Mouse (Mus musculus): ENCODE measurements around the gene Junb. TPM values are rescaled to one million over a fixed set of nuclear protein-coding genes. Genes with fewer than 3 reads are reported as not detected.

The Junb gene
- total RNA-seq (2012; rRNA removed) = 49.6 and 72.7 TPM in 2 replicates
- 10 to 100 TPM in 1 of 2 experiments, not detected in 1; 41.6 TPM for polyA plus RNA-seq (2012; ENCODE audit: insufficient read depth in 1 of 2, insufficient read length in 2 of 2, low read depth in 1 of 2, low replicate concordance in 2 of 2, missing spikeins in 1 of 2)

DNA sequence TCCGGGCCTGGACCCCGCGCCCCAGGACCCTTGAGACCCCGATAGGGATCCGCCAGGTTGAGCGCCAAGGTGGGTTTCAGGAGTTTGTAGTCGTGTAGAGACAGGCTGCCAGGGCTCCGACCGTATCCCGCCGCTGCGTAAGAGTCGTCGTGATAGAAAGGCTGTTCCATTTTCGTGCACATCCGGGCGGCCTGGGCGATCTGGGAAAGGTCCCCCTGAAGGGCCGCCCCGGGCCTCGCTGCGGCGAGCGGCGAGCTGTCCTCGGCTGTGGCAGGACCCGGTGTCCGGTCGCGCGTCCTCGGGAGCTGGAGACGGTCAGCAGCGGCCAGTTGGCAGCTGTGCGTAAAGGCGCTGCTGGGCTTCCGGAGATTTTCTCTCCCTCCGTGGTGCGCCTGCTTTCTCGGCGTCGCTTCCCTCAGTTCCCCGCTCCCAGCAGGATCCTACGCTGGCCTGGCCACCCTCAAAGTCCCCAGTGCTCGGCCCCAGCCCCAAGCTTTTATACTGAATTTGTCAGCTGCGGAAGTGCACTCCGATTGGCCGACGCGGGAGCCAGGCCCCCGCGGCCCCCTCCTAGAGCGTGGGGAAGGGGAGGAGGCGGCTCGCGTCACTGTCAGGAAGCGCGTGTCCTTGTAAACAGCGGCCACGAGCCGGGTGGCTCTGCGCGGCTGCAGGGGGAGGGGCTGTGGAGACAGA is at the start of gene Junb:
TSS of gene Junb (minus strand) at position 471 of the 693 bp plus-strand sequence.
- H3K9ac ChIP-seq (ENCODE audit: control insufficient read depth, low read depth, low read length, poor library complexity, severe bottlenecking) = peak within 1 kb of the TSS; percentile 88
- peaks cover 12 to 52% of the 10 kb centered on the region in 2 experiments for H3K4me1 ChIP-seq (ENCODE audit: control insufficient read depth in 1 of 2, insufficient read depth in 2 of 2, low read length in 2 of 2)
- H3K9me3 ChIP-seq (replicated peaks; ENCODE audit: insufficient read depth, low read length) = no peaks in the 10 kb centered on the region
- peak within 1 kb of the TSS; percentile 84 to 86 for H3K4me3 ChIP-seq (ENCODE audit: control insufficient read depth in 1 of 2, insufficient read depth in 1 of 2, low read depth in 2 of 2, low read length in 2 of 2)
- no peaks in the 10 kb centered on the region for H3K27me3 ChIP-seq (ENCODE audit: control insufficient read depth in 1 of 2, insufficient read depth in 2 of 2, low read length in 2 of 2)
- peaks cover 22% of the 10 kb centered on the region for H3K79me2 ChIP-seq (ENCODE audit: control insufficient read depth, insufficient read depth, low read length, poor library complexity)
- H3K36me3 ChIP-seq (ENCODE audit: control insufficient read depth in 1 of 2, insufficient read depth in 2 of 2, low read length in 2 of 2) = peaks cover 0 to 23% of the 10 kb centered on the region in 2 experiments; a peak in 2 of 4 replicates
- peak; percentile 96 for DNase-seq (ENCODE audit: low read depth, low spot score)
- peak within 1 kb of the TSS; percentile 89 for H3K27ac ChIP-seq (ENCODE audit: control insufficient read depth, low read depth, low read length)
- no peak for TF ChIP-seq ZKSCAN1 (IDR thresholded peaks at IDR 0.05; ENCODE audit: low read depth, low read length)
- TF ChIP-seq RAD21 (IDR thresholded peaks at IDR 0.05; ENCODE audit: low read depth, low read length) = no peak
- peak; percentile 98 for TF ChIP-seq MAX (IDR thresholded peaks at IDR 0.05; ENCODE audit: low read length)
- TF ChIP-seq USF2 (IDR thresholded peaks at IDR 0.05; ENCODE audit: borderline replicate concordance in 1 of 2, insufficient read depth in 1 of 2, low read depth in 1 of 2, low read length in 2 of 2) = no peak
- no peak; the same call in 1 of the 2 replicates for TF ChIP-seq MAFK (IDR thresholded peaks at IDR 0.05; ENCODE audit: borderline replicate concordance, low read depth, low read length)
- peak in 1 of 2 experiments; percentile 59; a peak in 2 of 4 replicates for TF ChIP-seq EP300 (IDR thresholded peaks at IDR 0.05; ENCODE audit: low read depth in 1 of 2, low read length in 2 of 2)
- peak; percentile 49; the same call in 1 of the 2 replicates for TF ChIP-seq RCOR1 (IDR thresholded peaks at IDR 0.05; ENCODE audit: low read depth, low read length)
- TF ChIP-seq ETS1 (IDR thresholded peaks at IDR 0.05; ENCODE audit: low read depth, low read length) = peak; percentile 95
- TF ChIP-seq CHD1 (IDR thresholded peaks at IDR 0.05; ENCODE audit: low read depth, low read length) = no peak
- peak; percentile 100 for TF ChIP-seq POLR2AphosphoS2 (IDR thresholded peaks at IDR 0.05; ENCODE audit: low read length)
- peak; percentile 74 for TF ChIP-seq TCF12 (IDR thresholded peaks at IDR 0.05; ENCODE audit: low read depth, low read length)
- no peak for TF ChIP-seq GABPA (IDR thresholded peaks at IDR 0.05; ENCODE audit: low read depth, low read length)
- TF ChIP-seq E2F4 (IDR thresholded peaks at IDR 0.05; ENCODE audit: borderline replicate concordance, low read depth, low read length) = no peak
- peak; percentile 57; the same call in 1 of the 2 replicates for TF ChIP-seq BHLHE40 (IDR thresholded peaks at IDR 0.05; ENCODE audit: borderline replicate concordance, low read depth, low read length)
- peak; percentile 100 for TF ChIP-seq NELFE (IDR thresholded peaks at IDR 0.05; ENCODE audit: low read depth, low read length)
- no peak for TF ChIP-seq CTCF (IDR thresholded peaks at IDR 0.05 in 2 of 3, conservative IDR thresholded peaks at IDR 0.05 in 1 of 3; ENCODE audit: control insufficient read depth in 1 of 3, insufficient read depth in 1 of 3, low read depth in 2 of 3, low read length in 3 of 3, poor library complexity in 1 of 3, severe bottlenecking in 1 of 3)
- no peak for TF ChIP-seq ZC3H11A (IDR thresholded peaks at IDR 0.05; ENCODE audit: low read depth, low read length)
- TF ChIP-seq SIN3A (IDR thresholded peaks at IDR 0.05; ENCODE audit: low read length) = peak; percentile 100
- peak; percentile 98 for TF ChIP-seq MXI1 (IDR thresholded peaks at IDR 0.05; ENCODE audit: low read depth, low read length)
- no peak for TF ChIP-seq UBTF (IDR thresholded peaks at IDR 0.05; ENCODE audit: borderline replicate concordance, insufficient read depth, low read depth, low read length)
- peak; percentile 79 for TF ChIP-seq HCFC1 (IDR thresholded peaks at IDR 0.05; ENCODE audit: low read depth, low read length)
- TF ChIP-seq USF1 (IDR thresholded peaks at IDR 0.05; ENCODE audit: low read depth, low read length) = peak; percentile 58
- TF ChIP-seq KAT2A (conservative IDR thresholded peaks at IDR 0.05; ENCODE audit: low read depth, low read length) = no peak; the same call in none of the 2 replicates
- TF ChIP-seq MYC (IDR thresholded peaks at IDR 0.05; ENCODE audit: low read depth, low read length) = peak; percentile 57; the same call in 1 of the 2 replicates
- TF ChIP-seq SMC3 (IDR thresholded peaks at IDR 0.05; ENCODE audit: low read depth, low read length) = no peak
- TF ChIP-seq ZMIZ1 (IDR thresholded peaks at IDR 0.05; ENCODE audit: low read depth, low read length) = peak; percentile 100
- TF ChIP-seq TBP (IDR thresholded peaks at IDR 0.05; ENCODE audit: low read depth, low read length) = peak; percentile 97
- TF ChIP-seq MEF2A (IDR thresholded peaks at IDR 0.05; ENCODE audit: extremely low read depth, insufficient replicate concordance, low read depth, low read length, poor library complexity, severe bottlenecking) = 0 out of 2 replicates have a peak, but pooled peaks have one; percentile 13
- peak; percentile 17; the same call in 1 of the 2 replicates for TF ChIP-seq NRF1 (IDR thresholded peaks at IDR 0.05; ENCODE audit: insufficient read depth, low read depth, low read length, poor library complexity, severe bottlenecking)
- peak; percentile 90 for TF ChIP-seq POLR2AphosphoS5 (IDR thresholded peaks at IDR 0.05; ENCODE audit: borderline replicate concordance, low read depth, low read length)
- peak; percentile 99 for TF ChIP-seq MAZ (IDR thresholded peaks at IDR 0.05; ENCODE audit: low read depth, low read length)
- no peak for TF ChIP-seq MYB (IDR thresholded peaks at IDR 0.05; ENCODE audit: low read depth, low read length)
- TF ChIP-seq GATA1 (IDR thresholded peaks at IDR 0.05; ENCODE audit: low read depth, low read length) = no peak
- TF ChIP-seq CHD2 (IDR thresholded peaks at IDR 0.05; ENCODE audit: low read length) = 0 out of 2 replicates have a peak, but pooled peaks have one; percentile 20
